Mouse (Mus musculus) liver, postnatal 0 days (tissue): ENCODE data around the gene Kcne1. TPM values are rescaled to one million over a fixed set of nuclear protein-coding genes. Genes with fewer than 3 reads are reported as not detected.

ENCODE experiments used
- ATAC-seq: fragments of 200-750 bp; cut with Nextera tagmentation; 2 replicates; pipeline ENCODE4 v1.8.0; 2017; ENCODE audit warnings: mild to moderate bottlenecking, moderate library complexity
- DNase-seq: peaks from one replicate; pipeline ENCODE4 v3.0.0-alpha.2; 2016
- H3K27ac ChIP-seq: fragments of 300-500 bp; sonication (generic); 2 replicates; pipeline ENCODE4 v1.5.1; 2014; ENCODE audit warnings: antibody characterized with exemption, moderate library complexity, mild to moderate bottlenecking, low read depth
- H3K27me3 ChIP-seq: fragments of 300-500 bp; sonication (generic); 2 replicates; pipeline ENCODE4 v1.6.1; 2014; ENCODE audit warnings: low read length, control low read depth, mixed read lengths; ENCODE audit not compliant: insufficient read depth
- H3K36me3 ChIP-seq: fragments of 300-500 bp; sonication (generic); replicated peaks from 2 replicates; pipeline ENCODE4 v1.6.1; 2014; ENCODE audit warnings: mild to moderate bottlenecking, control low read depth, low read length, moderate library complexity, mixed read lengths; ENCODE audit not compliant: insufficient read depth
- H3K4me1 ChIP-seq: fragments of 300-500 bp; sonication (generic); 2 replicates; pipeline ENCODE4 v1.6.1; 2014; ENCODE audit warnings: antibody characterized with exemption, mild to moderate bottlenecking, control low read depth; ENCODE audit not compliant: insufficient read depth
- H3K4me2 ChIP-seq: fragments of 300-500 bp; sonication (generic); 2 replicates; pipeline ENCODE4 v1.6.1; 2014; ENCODE audit warnings: low read depth, mild to moderate bottlenecking, low read length, moderate library complexity, mixed read lengths
- H3K4me3 ChIP-seq: fragments of 300-500 bp; sonication (generic); 2 replicates; pipeline ENCODE4 v1.5.1; 2014; ENCODE audit warnings: low read depth, low read length
- H3K9ac ChIP-seq: fragments of 300-500 bp; sonication (generic); replicated peaks from 2 replicates; pipeline ENCODE4 v1.6.1; 2014; ENCODE audit warnings: mild to moderate bottlenecking, moderate library complexity
- H3K9me3 ChIP-seq: fragments of 300-500 bp; sonication (generic); 2 replicates; pipeline ENCODE4 v1.6.1; 2016; ENCODE audit warnings: mild to moderate bottlenecking, control low read depth, low read length, mixed read lengths
- CTCF ChIP-seq: sonication (generic); IDR thresholded peaks from 2 replicates; pipeline ENCODE4 v1.5.1; 2016; ENCODE audit warnings: antibody characterized with exemption, low read depth
- EP300 ChIP-seq: IDR thresholded peaks from 2 replicates; pipeline ENCODE4 v1.6.1; 2016; ENCODE audit warnings: antibody characterized with exemption, low read depth, mild to moderate bottlenecking
- WGBS: fragments of 180-500 bp; shearing (Covaris S2); extraction: QIAGEN DNeasy Blood & Tissue Kit; methylation state at CpG from one replicate; pipeline ENCODE4 v1.1.7; 2014; ENCODE audit not compliant: insufficient replicate concordance; 5-methylcytosine and 5-hydroxymethylcytosine counted together
- polyA plus RNA-seq: library from polyadenylated mRNA; unstranded; fragments of >200 nt; fragmentation: Nextera tagmentation; extraction: Ambion mirVana; gene quantifications from 2 replicates; pipeline ENCODE4 v1.2.1, GENCODE M21; 2015

Gene Kcne1
- polyA plus RNA-seq, 1 experiment from 2014 or later: not detected

DNA sequence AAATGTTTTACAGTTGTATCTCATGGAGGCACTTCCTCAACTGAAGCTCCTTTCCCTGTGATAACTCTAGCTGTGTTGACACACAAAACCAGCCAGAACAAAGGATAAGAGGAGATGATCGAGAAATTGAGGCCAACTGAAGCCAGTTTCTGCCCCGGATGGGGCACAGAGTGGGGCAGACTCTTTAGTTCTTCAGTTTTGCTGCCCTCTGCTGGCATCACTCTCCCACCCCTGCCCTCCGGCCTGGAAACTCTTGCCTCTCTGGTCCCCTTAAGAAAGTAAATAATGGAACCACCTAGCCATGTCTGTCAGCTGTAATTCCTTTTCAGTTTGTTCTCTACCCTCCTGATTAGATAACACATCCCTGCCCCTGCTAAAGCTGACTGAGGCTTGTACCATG lies 51.3 kb downstream of the Kcne1 start:
- DNase-seq (no peak), ATAC-seq (no peak)
- Histone ChIP-seq H3K27me3 (no peaks in the 10 kb centered on the region), H3K4me3 (no peak overlapping the region), H3K4me2 (no peak overlapping the region), H3K4me1 (no peaks in the 10 kb centered on the region), H3K9ac (no peak overlapping the region), H3K36me3 (peaks cover 16% of the 10 kb centered on the region), H3K9me3 (no peaks in the 10 kb centered on the region), H3K27ac (no peak overlapping the region)
- WGBS: 69% methylated on average over 3 of the region's 3 CpGs
- no peak for TF ChIP-seq CTCF
- TF ChIP-seq EP300: no peak

- 91% methylated on average over 2 of the region's 2 CpGs for WGBS
- no peak for ATAC-seq
- no peak overlapping the region for H3K9ac ChIP-seq
- peaks cover 15% of the 10 kb centered on the region for H3K4me1 ChIP-seq
- H3K4me2 ChIP-seq: no peak overlapping the region
- no peak for TF ChIP-seq EP300
- TF ChIP-seq CTCF: peak; percentile 35; the same call in 1 of the 2 replicates
- H3K4me3 ChIP-seq: no peak overlapping the region
- no peak for DNase-seq
- peaks cover 7% of the 10 kb centered on the region for H3K36me3 ChIP-seq
- H3K9me3 ChIP-seq: no peaks in the 10 kb centered on the region
- H3K27ac ChIP-seq: no peak overlapping the region
- H3K27me3 ChIP-seq: no peaks in the 10 kb centered on the region
These were observed 53.7 kb downstream of the Kcne1 start for GRCm38 (mm10) chr16:92305519-92305918.

DNA sequence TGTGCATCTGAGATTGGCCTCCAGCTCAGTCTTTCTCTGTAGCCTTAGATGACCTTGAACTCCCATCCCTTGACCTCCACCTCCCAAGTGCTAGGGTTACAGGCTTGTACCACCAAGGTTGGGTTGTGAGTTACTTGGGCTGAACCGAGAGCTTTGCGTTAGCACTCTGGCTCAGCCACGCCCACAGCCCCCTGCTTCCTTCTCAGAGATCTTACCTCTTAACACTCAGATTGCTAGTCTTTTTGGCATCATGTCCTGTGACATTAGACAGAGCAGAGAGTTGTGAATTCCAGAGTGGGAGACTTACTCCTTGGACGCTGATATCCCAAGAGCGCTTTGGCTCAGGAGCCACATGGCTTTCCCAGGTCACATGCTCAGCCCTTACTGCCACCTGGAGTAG lies 56.8 kb downstream of the Kcne1 start:
- Histone ChIP-seq H3K9ac (peak overlapping the region; percentile 78; the same call in 1 of the 2 replicates), H3K4me1 (peaks cover 17% of the 10 kb centered on the region), H3K4me2 (peak overlapping the region; percentile 82), H3K4me3 (no peak overlapping the region), H3K9me3 (no peaks in the 10 kb centered on the region), H3K27ac (no peak overlapping the region), H3K36me3 (peaks cover 7% of the 10 kb centered on the region), H3K27me3 (no peaks in the 10 kb centered on the region)
- no peak for ATAC-seq
- WGBS: 69% methylated on average over 5 of the region's 5 CpGs
- TF ChIP-seq EP300: no peak
- TF ChIP-seq CTCF: no peak
- DNase-seq: no peak

- ATAC-seq: no peak
- no peak for DNase-seq
- peak overlapping the region; percentile 70 for H3K4me3 ChIP-seq
These were observed 57.3 kb downstream of the Kcne1 start for GRCm38 (mm10) chr16:92301989-92302388.

DNA sequence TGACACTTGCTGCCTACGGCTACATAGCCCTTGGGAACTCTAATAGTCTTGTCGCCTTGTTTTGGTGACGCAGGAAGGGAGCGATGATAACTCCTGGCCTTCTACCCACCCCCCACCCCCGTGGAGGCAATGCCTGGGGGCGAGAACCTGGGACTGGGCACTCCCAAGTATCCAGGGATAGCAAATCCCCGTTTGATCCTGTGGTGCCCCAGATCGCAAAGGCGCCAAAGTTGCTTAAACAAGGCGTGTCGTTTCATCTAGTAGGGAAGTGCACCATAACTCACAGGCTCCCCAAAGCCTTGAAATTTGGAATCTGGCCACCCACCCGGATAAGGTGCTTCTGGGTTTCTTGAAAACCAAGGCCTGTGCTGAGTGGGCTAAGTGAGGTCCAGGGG lies 57.9 kb downstream of the Kcne1 start:
- no peaks in the 10 kb centered on the region for H3K9me3 ChIP-seq
- peak overlapping the region; percentile 70 for H3K4me3 ChIP-seq
- peak overlapping the region; percentile 82 for H3K4me2 ChIP-seq
- WGBS: 3% methylated on average over 12 of the region's 12 CpGs
- H3K9ac ChIP-seq: peak overlapping the region; percentile 78
- ATAC-seq: peak; percentile 61
- DNase-seq: no peak
- no peaks in the 10 kb centered on the region for H3K27me3 ChIP-seq
- TF ChIP-seq EP300: no peak
- no peak for TF ChIP-seq CTCF
- H3K27ac ChIP-seq: peak overlapping the region; percentile 30; the same call in 1 of the 2 replicates
- peaks cover 17% of the 10 kb centered on the region for H3K4me1 ChIP-seq
- H3K36me3 ChIP-seq: no peaks in the 10 kb centered on the region; the same call in 1 of the 2 replicates

More at GRCm38 (mm10) chr16:92301989-92302388, 57.3 kb downstream of the Kcne1 start:
- no peaks in the 10 kb centered on the region for H3K27me3 ChIP-seq
- 34% methylated on average over 5 of the region's 5 CpGs for WGBS
- H3K4me2 ChIP-seq: peak overlapping the region; percentile 82
- TF ChIP-seq CTCF (no peak), EP300 (no peak)
- peak overlapping the region; percentile 78 for H3K9ac ChIP-seq
- no peak overlapping the region for H3K27ac ChIP-seq
- H3K36me3 ChIP-seq: peaks cover 3% of the 10 kb centered on the region
- no peaks in the 10 kb centered on the region for H3K9me3 ChIP-seq
- peaks cover 17% of the 10 kb centered on the region for H3K4me1 ChIP-seq

- H3K27me3 ChIP-seq: no peaks in the 10 kb centered on the region
- peak; percentile 95 for DNase-seq
- peak within 1 kb of the TSS; percentile 70 for H3K4me3 ChIP-seq
- TF ChIP-seq CTCF (no peak), EP300 (no peak; the same call in 1 of the 2 replicates)
- peak within 1 kb of the TSS; percentile 30; the same call in 1 of the 2 replicates for H3K27ac ChIP-seq
- H3K4me1 ChIP-seq: peaks cover 17% of the 10 kb centered on the region
- peak within 1 kb of the TSS; percentile 82 for H3K4me2 ChIP-seq
- WGBS: 7% methylated on average over 32 of the region's 32 CpGs
- no peaks in the 10 kb centered on the region for H3K36me3 ChIP-seq
- peak within 1 kb of the TSS; percentile 78 for H3K9ac ChIP-seq
- no peaks in the 10 kb centered on the region for H3K9me3 ChIP-seq
- ATAC-seq: peak; percentile 94
These were observed 58.4 kb downstream of the Kcne1 start, which contains the start of gene Smim11 for GRCm38 (mm10) chr16:92300649-92301411. Smim11 (plus strand) TSS chr16:92301286.

Other genes with a start within 250 kb of the Kcne1 start
- gene Kcne2, start 67.1 kb downstream of the Kcne1 start, polyA plus RNA-seq: not detected in 2 replicates
- 42.5 and 47.6 TPM in 2 replicates for gene Smim11, start 58.2 kb downstream of the Kcne1 start, polyA plus RNA-seq
- not detected in 2 replicates for gene Fam243, start 38.0 kb downstream of the Kcne1 start, polyA plus RNA-seq
- 9.9 and 12.0 TPM in 2 replicates for gene Rcan1, start 111.4 kb upstream of the Kcne1 start, polyA plus RNA-seq
- 0.31 and 0.32 TPM in 2 replicates for gene Clic6, start 126.3 kb upstream of the Kcne1 start, polyA plus RNA-seq